Mouse (Mus musculus): ENCODE results near the gene Tec. TPM values are rescaled to one million over a fixed set of nuclear protein-coding genes. Genes with fewer than 3 reads are reported as not detected.
A peak's percentile ranks its signal among the peaks of the same experiment; 100 is the strongest.

Tec gene
- total RNA-seq, 2 experiments from 2014 or later = 3.5 to 4.9 TPM

- DNase-seq = peak; percentile 64
Measured at GRCm38 (mm10) chr5:72891534-72891933, 23.3 kb upstream of the Tec start.

DNA sequence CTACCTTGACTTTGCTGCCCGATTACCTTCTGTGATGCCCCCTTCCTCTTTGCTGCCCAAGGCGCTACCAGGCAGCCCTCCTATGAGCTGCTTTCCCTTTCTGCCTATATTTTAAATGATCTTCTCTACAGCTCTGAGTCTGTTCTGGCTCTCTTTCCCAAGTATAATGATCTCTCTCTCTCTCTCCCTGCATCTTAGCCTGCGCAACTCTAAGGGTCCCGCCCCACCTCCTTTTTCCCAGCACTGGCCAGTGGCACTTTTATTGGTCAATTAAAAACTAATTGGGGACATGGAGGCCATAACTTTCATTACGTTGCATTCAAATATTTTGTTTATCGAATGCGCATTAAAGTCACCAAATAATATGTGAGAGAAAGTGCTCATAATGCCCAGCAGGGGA is 20.0 kb upstream of the Tec start:
- DNase-seq = no peak

GRCm38 (mm10) chr5:72886458-72887222 is 18.4 kb upstream of the Tec start:
- no peak for DNase-seq

GRCm38 (mm10) chr5:72883706-72884105 is 15.4 kb upstream of the Tec start:
- DNase-seq = no peak

GRCm38 (mm10) chr5:72882412-72882765 is 14.1 kb upstream of the Tec start:
- no peak for DNase-seq

- DNase-seq = no peak
Measured at GRCm38 (mm10) chr5:72881748-72882411, 13.6 kb upstream of the Tec start.

GRCm38 (mm10) chr5:72879736-72880135 is 11.5 kb upstream of the Tec start:
- DNase-seq = no peak

DNA sequence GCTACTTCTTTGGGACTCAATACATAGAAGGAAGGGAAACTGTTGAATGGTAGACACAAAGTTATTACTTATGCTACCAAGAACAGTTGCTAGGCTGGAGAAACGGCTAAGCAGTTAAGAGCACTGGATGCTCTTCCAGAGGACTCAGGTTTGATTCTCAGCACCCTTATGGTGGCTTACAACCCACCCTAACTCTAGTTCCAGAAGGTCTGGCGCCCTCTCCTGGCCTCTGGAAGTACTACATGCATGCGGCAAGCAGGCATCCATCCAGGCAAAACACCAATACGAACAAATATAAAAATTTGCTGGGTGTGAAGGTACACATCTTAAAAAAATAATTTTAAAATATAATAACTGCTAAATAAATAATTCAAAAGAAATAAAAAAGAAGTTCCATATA is 2.8 kb upstream of the Tec start:
- DNase-seq = no peak

GRCm38 (mm10) chr5:72869779-72870608 is 1.7 kb upstream of the Tec start:
- no peak for DNase-seq

DNA sequence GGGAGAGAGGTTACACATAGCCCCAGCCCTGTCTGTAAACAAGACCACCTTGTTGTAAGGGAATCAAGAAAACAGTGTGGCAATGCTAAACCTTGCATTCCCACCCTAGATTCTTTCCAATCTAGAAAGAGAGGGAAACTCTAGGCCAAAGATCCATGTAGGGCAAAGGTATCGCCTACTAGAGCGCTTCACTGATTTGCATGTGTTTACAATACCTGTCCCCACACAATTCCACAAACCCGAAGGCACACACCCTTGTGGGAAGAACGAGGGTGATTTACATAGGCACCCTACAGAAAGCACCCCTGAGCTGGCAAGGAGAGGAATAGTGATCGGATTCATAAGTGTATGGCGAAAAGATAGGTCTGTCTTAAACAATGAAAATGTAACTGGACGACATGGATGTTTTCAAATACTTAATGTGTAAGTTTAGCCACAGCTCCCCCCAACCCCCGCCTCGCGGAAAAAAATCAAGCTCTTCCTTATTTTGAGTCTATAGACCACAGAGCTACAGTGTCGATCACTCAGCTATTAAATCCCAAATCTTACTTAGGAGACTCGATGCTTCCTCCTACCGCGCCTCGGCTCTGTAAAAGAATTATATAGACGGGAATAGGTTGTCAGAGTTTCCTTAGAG is 1.1 kb downstream of the Tec start:
- no peak for DNase-seq

DNA sequence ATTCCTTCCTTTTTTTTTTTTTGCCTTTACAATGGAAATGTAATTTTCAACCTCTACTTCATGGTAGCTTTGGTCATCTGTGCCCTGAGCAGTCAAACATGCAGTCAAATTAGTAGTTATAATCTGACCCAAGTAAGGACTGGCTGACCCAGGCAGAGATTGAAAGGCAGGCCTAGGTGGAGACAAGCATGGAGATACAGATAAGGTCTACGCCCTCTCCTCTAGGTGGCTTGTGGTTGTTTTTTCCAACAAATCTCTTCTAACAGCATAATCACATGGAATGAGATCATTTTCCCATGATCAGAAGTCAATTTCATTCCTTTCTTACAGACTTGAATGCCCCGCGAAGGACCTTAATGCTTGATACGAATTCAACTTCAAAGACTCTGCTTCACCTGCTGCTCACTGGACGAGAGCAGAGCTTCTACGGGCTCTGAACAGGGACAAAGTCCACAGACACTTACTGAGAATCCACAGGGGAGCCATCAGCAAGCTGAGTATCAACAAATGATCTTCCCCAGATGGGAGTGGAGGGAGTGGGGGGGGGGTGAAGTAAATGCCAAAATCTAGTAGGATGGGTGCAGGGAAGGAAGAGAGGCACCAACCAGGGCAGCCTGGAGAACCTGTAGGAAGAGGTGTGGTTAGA is 1.9 kb downstream of the Tec start:
- no peak for DNase-seq

DNA sequence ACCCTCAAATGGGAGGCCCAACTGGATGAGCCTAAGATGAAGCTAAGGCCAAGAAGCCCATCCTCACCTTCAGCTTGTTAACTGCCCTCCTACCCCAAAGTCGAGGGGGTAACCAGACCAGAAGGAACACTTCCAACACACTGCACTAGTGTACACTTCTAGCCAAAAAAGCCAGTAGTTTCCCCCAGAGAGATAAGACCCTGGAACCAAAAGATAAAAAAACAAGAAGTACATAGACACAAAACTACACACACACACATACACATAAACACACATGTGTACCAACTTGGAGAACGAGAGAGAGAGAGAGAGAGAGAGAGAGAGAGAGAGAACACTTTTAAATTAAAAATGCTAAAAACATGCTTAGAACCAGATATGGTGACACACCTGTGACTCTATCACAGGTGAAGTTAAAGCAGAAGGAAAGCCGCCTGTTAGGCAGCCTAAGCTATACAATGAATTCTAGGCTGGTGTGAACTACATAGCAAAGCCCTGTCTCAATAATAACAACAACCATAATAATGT is 3.6 kb downstream of the Tec start:
- no peak for DNase-seq

DNA sequence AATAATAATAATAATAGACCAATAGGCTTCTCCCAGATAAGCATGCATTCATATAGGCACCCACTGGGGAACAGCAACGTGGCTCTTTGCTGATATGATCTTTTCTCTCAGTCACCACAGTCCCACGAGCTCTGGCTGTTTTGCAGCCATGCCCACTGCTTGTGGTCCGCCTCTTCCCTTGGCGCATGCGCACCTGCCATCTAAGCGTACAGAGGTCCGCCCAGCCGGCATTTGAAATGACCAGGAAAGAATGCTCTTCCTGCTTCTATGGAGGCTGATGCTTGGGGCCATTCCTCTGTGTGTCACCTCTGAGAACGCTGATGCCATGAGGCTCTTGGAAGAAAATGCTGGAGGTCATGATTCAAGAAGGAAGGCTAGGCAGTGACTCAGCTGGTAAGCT is 5.1 kb downstream of the Tec start:
- DNase-seq = no peak

GRCm38 (mm10) chr5:72861726-72862385 is 6.4 kb downstream of the Tec start:
- no peak for DNase-seq

GRCm38 (mm10) chr5:72860899-72861298 is 7.4 kb downstream of the Tec start:
- DNase-seq = no peak

DNA sequence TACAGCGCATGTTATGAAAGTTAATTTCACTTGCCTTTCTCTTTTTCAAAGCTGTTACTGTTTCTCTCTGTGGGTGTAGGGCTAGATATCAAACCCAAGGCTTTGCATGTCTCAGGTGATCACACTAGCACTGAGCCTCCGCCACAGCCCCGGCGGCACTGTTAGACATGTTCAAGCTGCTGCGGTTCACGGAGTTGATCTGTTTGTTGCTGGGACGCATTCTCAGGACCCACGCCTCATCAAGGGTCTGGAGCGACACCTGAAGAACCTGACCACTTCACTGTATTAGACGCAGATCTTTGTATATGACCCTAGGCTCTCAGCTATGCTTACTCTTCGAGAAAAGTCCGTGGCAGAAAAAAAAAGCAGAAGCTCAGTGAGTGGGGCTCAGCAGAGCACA is 10.0 kb downstream of the Tec start:
- DNase-seq = no peak

DNA sequence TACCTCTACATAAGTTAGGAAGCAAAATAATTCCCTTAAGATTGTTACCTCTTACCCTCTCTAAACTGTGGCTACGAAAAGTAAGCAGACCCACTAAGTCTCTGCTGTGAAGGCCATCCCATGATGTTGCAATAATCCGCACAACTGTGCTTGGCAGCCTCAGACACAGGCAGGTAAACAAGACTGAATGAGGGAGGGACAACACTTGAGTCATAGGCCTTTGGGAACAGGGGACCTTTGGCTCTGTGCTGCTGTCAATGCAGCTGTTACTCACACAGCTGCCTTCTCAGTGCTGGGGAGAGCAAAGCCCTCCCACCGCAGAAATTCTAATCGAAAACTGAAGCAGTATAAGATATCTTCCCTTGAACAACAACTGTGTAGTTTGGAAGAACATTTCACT is 10.5 kb downstream of the Tec start:
- DNase-seq = no peak

GRCm38 (mm10) chr5:72856255-72856878 is 11.9 kb downstream of the Tec start:
- DNase-seq = no peak

DNA sequence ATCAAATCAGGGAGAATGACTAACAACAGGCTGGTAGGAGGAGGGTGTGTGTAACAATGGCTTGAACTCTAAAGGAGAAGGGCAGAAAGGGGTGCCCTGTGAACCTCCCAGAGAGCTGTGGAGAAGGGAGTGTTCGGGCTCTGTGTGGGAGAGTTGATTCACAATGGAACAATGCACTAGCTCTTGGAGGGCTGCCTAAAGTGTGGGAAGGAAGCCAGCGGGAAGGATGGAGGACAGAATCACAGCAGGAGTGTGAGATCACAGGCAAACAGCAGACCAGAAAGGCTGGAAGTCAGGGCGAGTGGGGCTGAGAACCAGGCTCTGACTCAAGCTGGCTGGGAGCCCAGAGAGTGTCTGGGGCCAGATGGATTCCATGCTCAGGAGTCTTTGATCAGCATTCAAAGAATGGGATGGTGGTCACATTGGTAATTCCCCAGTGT is 12.6 kb downstream of the Tec start:
- DNase-seq = peak; percentile 86

- DNase-seq = no peak
Measured at GRCm38 (mm10) chr5:72854141-72854990, 13.9 kb downstream of the Tec start.

Data from adrenal gland, postnatal 10 days (tissue).